Mouse (Mus musculus): ENCODE results near the gene Npr1.

GRCm38 (mm10) chr3:90497597-90497996 lies 31.9 kb upstream of the Npr1 start:
- TF ChIP-seq GATA1 (IDR thresholded peaks at IDR 0.05; ENCODE audit: low read length) (no peak), TAL1 (IDR thresholded peaks at IDR 0.05; ENCODE audit: low read length) (no peak)

Data from erythroblast, embryonic 14.5 days (primary cell).